Mouse (Mus musculus): ENCODE results near the gene Adam33. TPM values are rescaled to one million over a fixed set of nuclear protein-coding genes. Genes with fewer than 3 reads are reported as not detected.

Gene Adam33
- total RNA-seq, 4 experiments from 2014 or later: 1.1 to 1.9 (median 1.7) TPM

- peak; percentile 13 for DNase-seq (ENCODE audit: low spot score)
Measured at GRCm38 (mm10) chr2:131029065-131029935, 34.3 kb downstream of the Adam33 start.

- no peak for DNase-seq (ENCODE audit: low spot score)
Measured at GRCm38 (mm10) chr2:131026941-131027340, 36.7 kb downstream of the Adam33 start.

- DNase-seq (ENCODE audit: low spot score): no peak
Measured at GRCm38 (mm10) chr2:131025230-131025629, 38.4 kb downstream of the Adam33 start.

- no peak for DNase-seq (ENCODE audit: low spot score)
Measured at GRCm38 (mm10) chr2:131010566-131010965, 53.0 kb downstream of the Adam33 start.

- no peak for DNase-seq (ENCODE audit: low spot score)
Measured at GRCm38 (mm10) chr2:131009123-131009522, 54.5 kb downstream of the Adam33 start.

Small RNA genes lying within 50 kb of the gene (microRNA-seq; reads per million reads assigned to microRNA genes)
- gene Mir6973b: not detected

Other genes starting within 250 kb of the Adam33 start
- gene 4930402H24Rik, start 157.4 kb downstream of the Adam33 start, total RNA-seq (2022): 10 to 100 TPM; 41.2 to 57.7 (median 51.0) TPM
- gene Atrn, start 157.3 kb downstream of the Adam33 start, total RNA-seq (2022): 10 to 100 TPM; 21.3 to 25.8 (median 24.2) TPM
- gene Gfra4, start 20.7 kb downstream of the Adam33 start, total RNA-seq (2022): 10 to 100 TPM in 1 of 4 experiments, 1 to 10 TPM in 3; 7.4 to 13.3 (median 9.0) TPM
- 1 to 10 TPM in 3 of 4 experiments, under 1 TPM in 1; 0.98 to 2.4 (median 1.5) TPM for gene Siglec1, start 23.0 kb upstream of the Adam33 start, total RNA-seq (2022)
- gene Hspa12b, start 63.5 kb upstream of the Adam33 start, total RNA-seq (2022): 10 to 100 TPM; 21.5 to 33.7 (median 31.0) TPM
- not detected for gene Gm11037, start 69.7 kb upstream of the Adam33 start, total RNA-seq (2022)
- 10 to 100 TPM in 3 of 4 experiments, 1 to 10 TPM in 1; 9.7 to 12.1 (median 10.5) TPM for gene 1700037H04Rik, start 96.3 kb upstream of the Adam33 start, total RNA-seq (2022)
- 10 to 100 TPM; 89.5 to 93.4 (median 90.3) TPM for gene Cenpb, start 116.3 kb upstream of the Adam33 start, total RNA-seq (2022)
- gene Cdc25b, start 123.1 kb upstream of the Adam33 start, total RNA-seq (2022): 1 to 10 TPM; 4.3 to 4.9 (median 4.5) TPM
- 1 to 10 TPM; 4.4 to 6.2 (median 4.9) TPM for gene Spef1, start 123.5 kb upstream of the Adam33 start, total RNA-seq (2022)
- 10 to 100 TPM; 31.8 to 42.6 (median 37.9) TPM for gene Ap5s1, start 143.3 kb upstream of the Adam33 start, total RNA-seq (2022)
- gene Mavs, start 170.2 kb upstream of the Adam33 start, total RNA-seq (2022): 10 to 100 TPM; 65.6 to 80.8 (median 72.3) TPM
- gene Pank2, start 198.7 kb upstream of the Adam33 start, total RNA-seq (2022): 10 to 100 TPM; 18.0 to 28.0 (median 23.2) TPM